Mouse (Mus musculus) lung, postnatal 0 days (tissue): Measurements from ENCODE around the gene Hdhd3.

Source experiments
- CTCF ChIP-seq: IDR thresholded peaks from 2 replicates; pipeline ENCODE4 v1.5.1; 2016; ENCODE audit warnings: antibody characterized with exemption, mild to moderate bottlenecking
- EP300 ChIP-seq: IDR thresholded peaks from 2 replicates; pipeline ENCODE4 v1.6.1; 2016; ENCODE audit warnings: antibody characterized with exemption, mild to moderate bottlenecking, control low read depth

DNA sequence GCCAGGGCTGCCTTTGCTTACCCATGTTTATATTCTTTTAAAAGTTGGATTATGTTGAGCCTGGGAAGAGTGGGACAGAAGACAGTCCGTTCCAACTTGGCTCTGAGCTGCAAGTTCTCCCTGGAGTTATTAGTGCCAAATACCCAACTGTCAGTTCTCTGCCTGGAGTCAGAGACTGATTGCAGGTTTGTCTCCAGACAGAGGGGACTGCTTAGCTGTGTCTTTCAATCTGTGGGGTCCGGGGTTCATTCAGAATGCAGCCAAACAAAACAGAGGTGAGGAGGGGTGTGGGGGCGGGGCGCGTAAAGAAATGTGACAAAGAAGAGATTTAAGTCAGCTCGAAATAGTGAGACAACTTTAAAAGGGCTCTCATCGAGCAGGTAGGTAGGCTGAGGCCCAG is 1.7 kb downstream of the Hdhd3 start:
- no peak for TF ChIP-seq CTCF
- TF ChIP-seq EP300, result no peak
